Comparison of ENCODE assay signal across 9 mouse cellular contexts in the genomic region with DNA sequence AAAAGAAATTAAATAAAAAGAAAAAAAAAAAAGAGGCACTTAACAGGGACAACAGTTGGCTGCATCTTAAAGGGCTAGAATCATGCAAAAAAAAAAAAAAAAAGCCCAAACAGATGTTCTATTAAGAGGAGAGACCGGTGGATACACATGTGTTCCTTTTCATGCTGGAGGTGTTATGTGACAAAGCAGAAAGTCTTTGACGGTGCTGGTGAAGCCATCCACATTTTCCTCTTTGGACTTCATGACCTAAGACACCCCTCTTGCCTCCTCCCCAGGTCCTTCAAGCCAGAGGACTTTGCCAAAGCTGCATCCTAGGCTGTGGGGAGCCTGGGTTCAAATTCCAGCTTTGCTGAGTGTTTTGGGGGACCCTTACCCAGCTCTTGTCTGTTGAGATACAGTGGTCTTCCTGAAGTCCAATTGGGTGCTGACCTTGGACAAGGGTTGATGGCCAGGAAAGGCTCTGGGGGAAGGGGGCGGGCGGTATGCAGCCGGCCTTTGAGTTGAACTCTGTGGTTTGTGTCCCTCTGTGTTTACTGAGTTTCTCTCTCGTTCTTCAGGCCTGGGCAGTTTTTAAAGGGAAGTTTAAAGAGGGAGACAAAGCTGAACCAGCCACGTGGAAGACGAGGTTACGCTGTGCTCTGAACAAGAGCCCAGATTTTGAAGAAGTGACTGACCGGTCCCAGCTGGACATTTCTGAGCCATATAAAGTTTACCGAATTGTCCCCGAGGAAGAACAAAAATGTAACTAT. TPM values are rescaled to one million over a fixed set of nuclear protein-coding genes. Genes with fewer than 3 reads are reported as not detected.
DNase-seq lines count a peak whose midpoint lies in the region; ATAC-seq and TF ChIP-seq lines count a peak whose summit lies in the region.
"Had no signal": no experiment of that assay in that cellular context is flagged by ENCODE, and none has a peak within 500 bp of the region (broad histone marks: within the 10 kb centered on the region; RNA-seq: fewer than 3 reads in every experiment).

No protein-coding gene starts in this region.

- TF ChIP-seq POLR2A in heart, adult 2 months (IDR thresholded peaks at IDR 0.05; ENCODE audit: insufficient read depth, low read depth, low read length), result no peak
- TF ChIP-seq POLR2A in bone marrow, adult 2 months (IDR thresholded peaks at IDR 0.05; ENCODE audit: borderline replicate concordance, control insufficient read depth, low read depth, low read length), result no peak

- no peaks in the 10 kb centered on the region for H3K36me3 ChIP-seq in heart, adult 2 months (ENCODE audit: control insufficient read depth, insufficient read depth, low read length)
- no peaks in the 10 kb centered on the region for H3K36me3 ChIP-seq in kidney, embryonic 14.5 days (ENCODE audit: control insufficient read depth, insufficient read depth, low read length)
- no peaks in the 10 kb centered on the region for H3K36me3 ChIP-seq in midbrain, embryonic 11.5 days (ENCODE audit: control insufficient read depth, insufficient read depth, low read length)
- H3K36me3 ChIP-seq: embryonic facial prominence, embryonic 12.5 days had no signal

- ATAC-seq in kidney, embryonic 14.5 days (ENCODE audit: low FRiP score, low TSS enrichment), result no peak
- ATAC-seq in midbrain, embryonic 11.5 days (ENCODE audit: low FRiP score), result no peak

- no peak overlapping the region for H3K9ac ChIP-seq in heart, adult 2 months (ENCODE audit: low read depth, low read length)
- no peak overlapping the region for H3K9ac ChIP-seq in kidney, embryonic 14.5 days (ENCODE audit: low read depth, low read length)
- no peak overlapping the region for H3K9ac ChIP-seq in midbrain, embryonic 11.5 days (ENCODE audit: low read length)
- H3K9ac ChIP-seq: embryonic facial prominence, embryonic 12.5 days had no signal

- peak in 1 of 2 experiments; percentile 63 for DNase-seq in heart, adult 2 months
- DNase-seq in heart, postnatal 25 days (ENCODE audit: low spot score), result no peak
- DNase-seq in lung, postnatal 25 days (ENCODE audit: low spot score), result peak; percentile 71
- no peak for DNase-seq in midbrain, embryonic 11.5 days (ENCODE audit: low spot score, missing footprints)
- DNase-seq in layer of hippocampus, adult 11-12 months (ENCODE audit: low spot score), result no peak
- DNase-seq in testis, postnatal 14 days (ENCODE audit: low spot score), result no peak

- peaks cover 6% of the 10 kb centered on the region for H3K4me1 ChIP-seq in heart, adult 2 months (ENCODE audit: control insufficient read depth, insufficient read depth, low read length)
- peaks cover 15% of the 10 kb centered on the region; the same call in 1 of the 2 replicates for H3K4me1 ChIP-seq in bone marrow, adult 2 months (ENCODE audit: control insufficient read depth, insufficient read depth, low read length)
- H3K4me1 ChIP-seq in kidney, embryonic 14.5 days (ENCODE audit: control insufficient read depth, insufficient read depth, low read length), result peaks cover 23% of the 10 kb centered on the region
- H3K4me1 ChIP-seq in midbrain, embryonic 11.5 days (ENCODE audit: control insufficient read depth, insufficient read depth, low read length), result no peaks in the 10 kb centered on the region

- H3K79me2 ChIP-seq in heart, adult 2 months (replicated peaks; ENCODE audit: control insufficient read depth, insufficient read depth, low read length), result no peaks in the 10 kb centered on the region

- no peak overlapping the region for H3K4me3 ChIP-seq in heart, adult 2 months
- no peak overlapping the region for H3K4me3 ChIP-seq in bone marrow, adult 2 months (replicated peaks; ENCODE audit: control insufficient read depth, low read depth, low read length)
- H3K4me3 ChIP-seq in kidney, embryonic 14.5 days (ENCODE audit: low read length), result no peak overlapping the region
- H3K4me3 ChIP-seq in midbrain, embryonic 11.5 days (ENCODE audit: low read depth, low read length), result no peak overlapping the region
- H3K4me3 ChIP-seq: embryonic facial prominence, embryonic 12.5 days had no signal

- H3K4me2 ChIP-seq in kidney, embryonic 14.5 days (replicated peaks; ENCODE audit: low read depth, low read length), result no peak overlapping the region
- H3K4me2 ChIP-seq in midbrain, embryonic 11.5 days, result no peak overlapping the region
- H3K4me2 ChIP-seq: embryonic facial prominence, embryonic 12.5 days had no signal

- no peak for TF ChIP-seq EP300 in heart, adult 2 months (IDR thresholded peaks at IDR 0.05; ENCODE audit: insufficient read depth, low read depth, low read length)

- peak overlapping the region; percentile 61; the same call in 1 of the 2 replicates for H3K27ac ChIP-seq in heart, adult 2 months
- peak overlapping the region; percentile 81 for H3K27ac ChIP-seq in bone marrow, adult 2 months (ENCODE audit: control insufficient read depth, insufficient read depth, low read depth, low read length, poor library complexity)
- peak overlapping the region; percentile 65 for H3K27ac ChIP-seq in kidney, embryonic 14.5 days (ENCODE audit: low read depth, low read length)
- no peak overlapping the region for H3K27ac ChIP-seq in midbrain, embryonic 11.5 days (ENCODE audit: low read depth, low read length)
- H3K27ac ChIP-seq: embryonic facial prominence, embryonic 12.5 days had no signal

- intact Hi-C loops in heart, adult 2 months (cut with DNase I), result no loop called here
- intact Hi-C loops in heart, postnatal 25 days (cut with DNase I), result no loop called here

- no peaks in the 10 kb centered on the region for H3K27me3 ChIP-seq in heart, adult 2 months (ENCODE audit: control insufficient read depth, insufficient read depth, low read length)
- no peaks in the 10 kb centered on the region for H3K27me3 ChIP-seq in kidney, embryonic 14.5 days (ENCODE audit: control insufficient read depth, insufficient read depth, low read length)
- no peaks in the 10 kb centered on the region; the same call in 1 of the 2 replicates for H3K27me3 ChIP-seq in midbrain, embryonic 11.5 days (ENCODE audit: control insufficient read depth, insufficient read depth, low read length)

- no peaks in the 10 kb centered on the region for H3K9me3 ChIP-seq in kidney, embryonic 14.5 days (ENCODE audit: control insufficient read depth, low read length)
- no peaks in the 10 kb centered on the region for H3K9me3 ChIP-seq in midbrain, embryonic 11.5 days (ENCODE audit: control insufficient read depth, low read length)
- H3K9me3 ChIP-seq: embryonic facial prominence, embryonic 12.5 days had no signal

- WGBS in heart, adult 2 months, result 60% methylated on average over 12 of the region's 12 CpGs
- WGBS in bone marrow, adult 2 months, result 14% methylated on average over 12 of the region's 12 CpGs
- 57% methylated on average over 12 of the region's 12 CpGs for WGBS in kidney, embryonic 14.5 days
- 49% methylated on average over 12 of the region's 12 CpGs for WGBS in midbrain, embryonic 11.5 days

- no peak for TF ChIP-seq CTCF in heart, adult 2 months (IDR thresholded peaks at IDR 0.05)
- TF ChIP-seq CTCF in bone marrow, adult 2 months (IDR thresholded peaks at IDR 0.05; ENCODE audit: control insufficient read depth, insufficient read depth, low read length), result no peak

RNA-seq across cellular contexts. Expression of gene Irf8, which starts 7.2 kb away (rescaled TPM):
- total RNA-seq in heart, adult 2 months (2021), result 1 to 10 TPM; 3.6 to 3.8 TPM
- 4.2 and 4.9 TPM in 2 replicates for polyA plus RNA-seq in heart, adult 2 months (2012; rRNA removed)
- total RNA-seq in heart, postnatal 25 days (2021), result 1 to 10 TPM; 3.2 to 4.5 TPM
- 32.8 and 80.9 TPM in 2 replicates for polyA plus RNA-seq in bone marrow, adult 2 months (2011; ENCODE audit: insufficient read depth, insufficient read length, low replicate concordance, missing spikeins)
- polyA plus RNA-seq in kidney, embryonic 14.5 days (2014; fragmentation: Nextera tagmentation; extraction: Ambion mirVana), result 5.6 and 5.7 TPM in 2 replicates
- 4.7 and 4.9 TPM in 2 replicates for polyA plus RNA-seq in midbrain, embryonic 11.5 days (2014; fragmentation: Nextera tagmentation; extraction: Ambion mirVana)
